Mouse (Mus musculus): ENCODE results near the gene Col4a1.

The Col4a1 gene

DNA sequence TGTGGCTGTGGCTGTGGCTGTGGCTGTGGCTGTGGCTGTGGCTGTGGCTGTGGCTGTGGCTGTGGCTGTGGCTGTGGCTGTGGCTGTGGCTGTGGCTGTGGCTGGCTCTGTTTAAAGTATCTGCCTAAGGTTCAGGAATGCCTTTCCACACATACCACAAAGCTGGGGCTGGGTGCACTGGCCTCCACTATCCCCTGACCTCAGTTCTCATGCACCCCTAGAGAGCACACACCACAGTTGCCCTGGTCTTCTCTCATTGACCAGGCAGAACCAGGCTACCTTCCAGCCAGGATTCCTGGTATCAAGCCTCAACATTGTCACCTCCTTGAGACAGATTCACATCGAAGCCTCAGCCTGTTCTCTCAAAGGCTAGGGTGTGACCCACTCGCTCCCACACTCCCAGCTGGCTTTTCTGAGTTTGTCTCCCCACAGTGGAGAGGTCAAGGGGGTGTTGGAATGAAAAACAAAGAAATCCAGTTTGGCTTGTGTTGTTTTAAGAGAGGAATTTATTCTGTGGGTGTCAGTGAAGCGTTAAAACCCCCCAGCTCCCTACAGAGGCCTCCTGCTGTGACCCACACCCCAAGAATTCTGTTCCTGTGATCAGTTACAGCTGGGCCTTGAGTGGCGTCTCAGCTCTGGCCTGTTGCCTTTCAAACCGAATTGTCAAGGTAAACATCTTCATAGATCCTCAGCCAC, 15.2 kb upstream of the Col4a1 start:
- peak; percentile 38 for DNase-seq

- peak; percentile 29 for DNase-seq
Measured at GRCm38 (mm10) chr8:11327298-11327697, 14.7 kb upstream of the Col4a1 start.

GRCm38 (mm10) chr8:11324801-11325395, 12.3 kb upstream of the Col4a1 start:
- peak; percentile 41 for DNase-seq

GRCm38 (mm10) chr8:11323681-11324080, 11.1 kb upstream of the Col4a1 start:
- no peak for DNase-seq

DNA sequence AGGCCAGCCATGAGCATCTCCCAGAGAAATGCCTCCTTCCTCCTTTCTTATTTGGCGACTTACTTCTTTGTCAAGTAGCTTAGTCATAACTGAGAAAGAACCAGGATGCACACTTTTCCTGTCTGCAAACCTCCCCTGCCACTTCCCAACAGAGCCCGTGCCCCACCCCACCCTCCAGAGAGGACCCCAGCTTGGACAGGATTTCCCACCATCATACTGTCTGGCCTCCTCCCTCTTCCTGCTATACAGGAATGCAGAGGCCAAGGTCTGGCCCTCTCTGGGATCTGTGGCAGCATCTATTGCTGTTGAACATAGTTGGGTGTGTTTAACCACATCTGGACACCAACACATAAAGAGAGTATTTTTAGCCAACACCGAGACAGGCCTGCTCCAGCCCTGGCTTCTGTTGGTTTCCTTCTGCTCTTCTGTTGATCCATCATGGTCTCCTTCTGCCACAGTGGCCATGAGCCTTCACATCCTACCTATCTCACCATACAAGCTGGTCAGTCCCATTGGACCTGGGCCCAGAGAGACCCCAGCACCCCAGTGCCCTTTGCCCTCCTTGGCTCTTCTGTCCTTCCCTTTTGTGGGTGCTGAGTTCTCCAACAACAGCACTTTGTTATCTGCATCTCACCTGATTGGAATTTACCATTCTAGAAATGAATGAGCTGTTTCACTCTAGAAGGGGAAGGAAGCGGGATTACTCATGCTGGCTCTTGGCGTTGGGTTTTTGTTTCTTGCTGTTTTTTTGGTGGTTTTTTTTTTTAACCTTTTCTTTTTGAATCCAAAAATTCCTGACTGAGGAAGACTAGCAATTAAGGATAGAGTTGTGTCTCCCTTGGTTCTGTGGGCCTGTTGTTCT, 10.3 kb upstream of the Col4a1 start:
- DNase-seq: peak; percentile 58

GRCm38 (mm10) chr8:11321841-11322240, 9.2 kb upstream of the Col4a1 start:
- DNase-seq: no peak

- DNase-seq: no peak
Measured at GRCm38 (mm10) chr8:11319405-11319804, 6.8 kb upstream of the Col4a1 start.

DNA sequence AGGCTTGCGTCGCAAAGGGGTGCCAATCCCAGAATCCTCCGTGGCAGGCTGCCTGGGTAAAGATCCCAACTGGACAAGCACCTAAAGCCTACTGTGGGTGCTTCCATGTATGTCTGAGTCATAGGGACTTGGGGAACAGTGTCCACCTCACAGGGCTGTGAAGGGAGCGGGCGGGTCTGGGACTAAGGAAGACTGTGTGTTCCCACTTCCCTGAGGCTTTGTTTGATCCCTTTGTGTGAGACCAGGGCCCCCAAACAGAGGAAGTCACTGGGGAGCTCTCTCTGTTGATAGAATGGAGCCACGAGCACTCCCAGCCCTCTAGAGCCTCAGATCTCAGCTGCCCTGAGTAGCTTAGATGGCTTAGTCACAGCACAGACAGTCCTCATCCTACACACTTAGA, 3.5 kb upstream of the Col4a1 start:
- peak; percentile 45 for DNase-seq

DNA sequence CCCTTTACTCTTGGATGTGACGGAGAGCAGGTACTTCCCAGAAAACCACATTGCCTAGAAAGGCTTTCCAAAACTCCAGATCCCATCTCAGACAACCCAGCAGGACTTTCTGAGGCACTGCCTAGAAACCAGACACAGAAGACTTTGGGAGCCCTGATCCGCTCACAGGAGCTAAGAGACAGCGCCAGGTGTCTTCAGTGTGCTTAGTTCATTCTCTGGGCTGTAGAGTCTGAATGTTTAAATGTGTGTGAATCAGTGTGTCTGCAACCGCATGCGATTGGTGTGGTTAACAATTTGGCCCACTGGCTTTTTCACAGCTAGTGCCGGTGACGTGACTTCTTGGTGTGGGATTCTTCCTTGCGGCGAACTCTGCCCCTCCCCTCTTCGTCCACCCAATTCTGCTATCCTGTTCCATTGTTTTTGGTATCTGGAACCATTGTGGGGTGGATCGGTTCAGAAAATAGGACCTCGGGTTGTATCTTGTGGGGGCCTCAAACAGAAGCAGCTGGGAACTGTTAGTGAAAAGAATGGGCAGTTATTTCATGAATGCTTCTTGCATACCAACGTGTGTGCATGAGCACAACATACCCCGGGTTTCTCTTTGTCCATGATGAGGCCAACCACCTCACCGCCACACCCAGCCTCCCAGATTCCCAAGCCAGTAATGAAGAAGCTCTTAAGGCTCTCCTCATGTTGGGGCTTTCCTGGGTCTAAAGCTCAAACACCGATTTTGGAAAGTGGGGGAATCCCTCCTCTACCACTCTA, 2.7 kb upstream of the Col4a1 start:
- no peak for DNase-seq

DNA sequence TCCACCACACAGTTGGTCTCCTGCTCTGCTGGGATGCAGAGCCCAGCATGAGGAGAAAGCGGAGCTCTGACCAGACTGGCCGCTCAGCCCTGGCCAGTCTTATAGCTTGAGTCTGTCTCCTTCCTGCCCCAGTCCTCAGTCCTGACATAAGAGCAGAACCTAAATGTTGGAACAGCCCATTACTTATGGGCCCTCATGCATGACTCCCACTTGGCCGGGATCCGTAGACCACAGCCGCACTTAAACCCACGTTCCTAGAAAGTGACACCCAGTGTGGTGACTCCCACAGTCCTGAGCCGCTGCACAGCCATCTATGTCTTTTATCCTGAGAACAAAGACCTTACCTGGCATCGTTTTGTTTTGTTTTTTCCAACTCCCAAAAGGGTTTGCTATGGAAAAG, 2.0 kb upstream of the Col4a1 start:
- no peak for DNase-seq

DNA sequence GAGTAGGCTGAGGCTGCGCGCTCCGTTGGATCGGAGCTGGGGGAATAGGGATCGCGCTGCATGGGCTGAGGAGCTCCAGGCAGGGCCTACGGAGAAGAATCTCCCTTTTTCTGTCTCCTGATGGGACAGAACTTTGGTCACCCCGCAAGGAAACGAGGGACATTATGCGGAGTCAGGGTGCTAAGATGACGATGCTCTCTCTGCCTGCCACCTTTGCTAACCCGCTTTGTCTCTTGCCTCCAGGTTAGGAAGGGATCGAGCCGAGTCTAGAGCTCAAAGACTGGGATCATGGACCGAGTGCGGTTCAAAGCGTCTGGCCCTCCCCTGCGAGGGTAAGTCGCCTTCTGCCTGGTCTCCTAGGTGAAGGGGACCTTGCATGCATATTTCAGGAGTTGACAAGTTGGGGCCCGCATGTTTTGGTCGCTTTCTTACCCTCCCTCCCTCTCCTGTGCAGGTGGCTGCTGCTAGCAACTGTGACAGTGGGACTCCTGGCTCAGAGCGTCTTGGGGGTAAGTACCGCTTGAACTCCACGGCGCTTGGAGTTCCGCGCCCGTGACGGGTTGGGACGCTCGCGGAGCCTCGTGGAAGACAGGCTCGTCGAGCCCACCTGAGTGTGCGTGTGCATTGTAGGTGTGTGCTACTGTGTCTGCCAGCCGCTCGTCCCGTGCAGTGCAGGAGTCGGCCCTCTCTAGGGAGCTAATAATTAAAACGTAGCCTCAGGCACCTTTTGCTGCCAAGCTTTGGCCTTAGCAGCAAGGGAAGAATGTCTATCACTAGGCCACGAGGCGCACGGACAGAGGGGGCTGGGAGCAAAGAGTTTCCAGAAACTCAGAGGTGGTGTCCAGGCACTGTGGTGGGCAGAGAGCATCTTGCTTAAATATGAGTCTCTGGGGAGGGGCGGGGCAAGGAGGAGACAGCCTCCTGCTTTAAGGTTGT, 818 bp upstream of the Col4a1 start:
- peak; percentile 71 for DNase-seq

- DNase-seq: peak; percentile 75
Measured at GRCm38 (mm10) chr8:11311681-11312348, 811 bp downstream of the Col4a1 start.

GRCm38 (mm10) chr8:11310049-11310448, 2.6 kb downstream of the Col4a1 start:
- no peak for DNase-seq

GRCm38 (mm10) chr8:11309226-11309625, 3.4 kb downstream of the Col4a1 start:
- no peak for DNase-seq

- peak; percentile 60 for DNase-seq
Measured at GRCm38 (mm10) chr8:11308570-11308998, 4.0 kb downstream of the Col4a1 start.

DNA sequence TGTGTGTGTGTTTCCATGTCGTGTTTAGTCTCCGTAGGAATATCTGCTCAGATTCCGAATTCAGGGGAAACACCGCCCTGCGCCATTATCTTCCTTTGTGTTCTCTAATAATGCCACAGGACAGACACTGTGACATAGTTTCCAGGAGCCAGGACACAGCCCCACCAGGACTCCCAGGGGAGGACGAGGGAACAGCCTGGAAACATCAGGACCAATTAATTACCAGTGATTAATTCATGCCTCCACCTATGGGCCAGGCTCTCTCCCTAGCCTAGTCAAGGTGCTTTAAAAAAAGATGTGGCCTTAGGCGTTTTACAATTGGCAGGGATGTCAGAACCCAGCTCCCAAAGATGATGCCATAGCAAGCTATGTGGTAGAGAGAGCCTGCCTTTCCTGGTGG, 5.2 kb downstream of the Col4a1 start:
- DNase-seq: no peak

GRCm38 (mm10) chr8:11305539-11305938, 7.1 kb downstream of the Col4a1 start:
- DNase-seq: no peak

GRCm38 (mm10) chr8:11304027-11304601, 8.5 kb downstream of the Col4a1 start:
- no peak for DNase-seq

DNA sequence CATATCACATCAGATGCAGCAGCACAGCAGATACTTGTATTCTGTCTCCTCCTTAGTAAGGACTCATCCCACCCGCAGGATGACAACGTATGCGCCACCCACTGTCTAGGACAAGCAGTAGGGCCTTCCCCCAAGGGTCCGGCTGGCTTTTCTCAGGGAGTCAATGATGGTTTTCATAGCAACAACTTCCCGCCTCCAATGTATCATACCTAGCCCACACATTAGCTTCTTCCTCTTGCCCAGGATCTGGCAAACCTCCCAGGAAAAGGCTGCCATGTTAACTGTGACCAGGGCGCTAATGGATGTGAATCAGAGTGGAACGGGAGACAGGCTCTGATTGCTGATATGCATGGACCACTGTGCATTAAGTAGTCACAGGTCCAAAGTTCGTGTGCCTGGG, 12.2 kb downstream of the Col4a1 start:
- peak; percentile 41 for DNase-seq

DNA sequence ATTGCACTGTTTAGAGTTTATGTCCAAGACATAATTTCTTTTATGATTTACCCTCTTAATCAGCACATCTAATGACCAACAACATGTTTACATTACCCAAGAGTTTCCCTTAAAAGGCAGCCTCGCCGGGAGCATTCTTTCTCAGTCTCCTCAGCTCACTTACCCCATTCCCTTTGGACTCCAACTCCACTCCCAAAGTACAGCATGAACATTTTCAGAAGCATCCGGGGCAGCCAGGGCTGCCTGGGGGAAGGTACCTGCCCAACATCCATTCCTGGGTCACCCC, 13.4 kb downstream of the Col4a1 start:
- DNase-seq: no peak

All from lung, postnatal 10 days (tissue).